Mouse (Mus musculus) stomach, adult 2 months (tissue): Measurements from ENCODE around the gene Mien1. TPM values are rescaled to one million over a fixed set of nuclear protein-coding genes. Genes with fewer than 3 reads are reported as not detected.

ENCODE experiments used
- polyA plus RNA-seq: library from polyadenylated mRNA; depleted of rRNA; stranded (reverse); fragments of >200 nt; gene quantifications from 2 replicates; pipeline ENCODE4 v1.2.3, GENCODE M21; 2012; rRNA removed

Mien1 gene
- polyA plus RNA-seq: 22.9 and 23.3 TPM in 2 replicates

GRCm38 (mm10) chr11:98438331-98439158 is at the start of gene Mien1:
Mien1 (minus strand) TSS chr11:98438991.

GRCm38 (mm10) chr11:98446213-98446561 is 7.4 kb upstream of the Mien1 start, which contains the start of gene Grb7:
Grb7 (plus strand) TSS chr11:98446394.

GRCm38 (mm10) chr11:98412273-98412796 is 26.5 kb downstream of the Mien1 start, which contains the start of gene Erbb2:
Erbb2 (plus strand) TSS chr11:98412470.

GRCm38 (mm10) chr11:98400161-98400726 is 38.5 kb downstream of the Mien1 start, which contains the start of gene Pgap3:
Pgap3 (minus strand) TSS chr11:98400490.

Other genes with a start within 250 kb of the Mien1 start
- 1.3 and 2.2 TPM in 2 replicates for gene Med1, start 245.7 kb downstream of the Mien1 start, polyA plus RNA-seq
- 2.0 and 3.1 TPM in 2 replicates for gene Cdk12, start 235.9 kb downstream of the Mien1 start, polyA plus RNA-seq
- not detected in 2 replicates for gene Neurod2, start 109.3 kb downstream of the Mien1 start, polyA plus RNA-seq
- gene Ppp1r1b, start 90.6 kb downstream of the Mien1 start, polyA plus RNA-seq: 31.9 and 53.0 TPM in 2 replicates
- gene Stard3, start 80.6 kb downstream of the Mien1 start, polyA plus RNA-seq: 48.4 and 53.8 TPM in 2 replicates
- 32.7 and 42.1 TPM in 2 replicates for gene Tcap, start 55.2 kb downstream of the Mien1 start, polyA plus RNA-seq
- 0.16 TPM in 1 of 2 replicates, not detected in the other for gene Pnmt, start 52.5 kb downstream of the Mien1 start, polyA plus RNA-seq
- gene Pgap3, start 38.5 kb downstream of the Mien1 start, polyA plus RNA-seq: 17.5 and 17.6 TPM in 2 replicates
- 31.2 and 35.3 TPM in 2 replicates for gene Erbb2, start 26.5 kb downstream of the Mien1 start, polyA plus RNA-seq
- 30.1 and 30.4 TPM in 2 replicates for gene Grb7, start 7.4 kb upstream of the Mien1 start, polyA plus RNA-seq
- 0.21 and 0.39 TPM in 2 replicates for gene Ikzf3, start 107.0 kb upstream of the Mien1 start, polyA plus RNA-seq
- gene Zpbp2, start 112.1 kb upstream of the Mien1 start, polyA plus RNA-seq: not detected in 2 replicates
- 25.0 and 29.7 TPM in 2 replicates for gene Ormdl3, start 148.4 kb upstream of the Mien1 start, polyA plus RNA-seq
- gene Lrrc3c, start 159.3 kb upstream of the Mien1 start, polyA plus RNA-seq: not detected in 2 replicates
- gene Gm12355, start 186.7 kb upstream of the Mien1 start, polyA plus RNA-seq: not detected in 2 replicates
- gene Gsdma3, start 187.4 kb upstream of the Mien1 start, polyA plus RNA-seq: 0.05 TPM in 1 of 2 replicates, not detected in the other
- gene Gsdma2, start 207.8 kb upstream of the Mien1 start, polyA plus RNA-seq: 1,555 and 1,561 TPM in 2 replicates
- gene Gsdma, start 225.4 kb upstream of the Mien1 start, polyA plus RNA-seq: 10.1 and 13.1 TPM in 2 replicates
- gene Psmd3, start 243.6 kb upstream of the Mien1 start, polyA plus RNA-seq: 80.1 and 85.7 TPM in 2 replicates